Mouse (Mus musculus) adrenal gland, adult 8-10 months (tissue): ENCODE measurements around the gene Id3. TPM values are rescaled to one million over a fixed set of nuclear protein-coding genes. Genes with fewer than 3 reads are reported as not detected.

ENCODE experiments used
- DNase-seq: peaks from one replicate; pipeline ENCODE4 v3.0.0; 2022
- total RNA-seq, 4 experiments: library from RNA; stranded (reverse); gene quantifications; 2 replicates each; pipeline ENCODE4 v1.2.4; 2022

Id3 gene
- total RNA-seq, 4 experiments from 2014 or later: 58.3 to 76.8 (median 73.8) TPM

DNA sequence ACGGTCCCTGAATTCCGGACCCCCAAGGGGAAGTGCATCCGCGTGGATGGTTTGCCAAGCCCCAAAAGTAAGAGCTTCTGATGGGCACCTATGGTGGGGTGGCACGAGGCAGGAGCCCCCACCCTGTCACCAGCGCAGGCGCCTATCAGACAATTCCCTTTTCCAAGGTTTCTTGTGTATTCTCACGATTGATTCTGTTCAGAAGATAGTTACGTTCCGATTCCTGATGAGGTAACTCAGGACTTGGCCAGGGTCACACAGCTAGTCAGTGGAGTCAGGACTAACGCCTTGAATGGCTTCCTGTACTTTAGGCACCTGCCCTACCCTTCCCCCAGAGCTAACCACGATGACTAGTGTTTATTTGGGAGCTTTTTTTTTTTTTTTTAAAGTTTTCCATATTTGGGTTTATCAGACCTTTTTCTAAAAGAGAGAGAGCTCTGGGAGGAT lies 35.2 kb downstream of the Id3 start:
- DNase-seq: no peak

DNA sequence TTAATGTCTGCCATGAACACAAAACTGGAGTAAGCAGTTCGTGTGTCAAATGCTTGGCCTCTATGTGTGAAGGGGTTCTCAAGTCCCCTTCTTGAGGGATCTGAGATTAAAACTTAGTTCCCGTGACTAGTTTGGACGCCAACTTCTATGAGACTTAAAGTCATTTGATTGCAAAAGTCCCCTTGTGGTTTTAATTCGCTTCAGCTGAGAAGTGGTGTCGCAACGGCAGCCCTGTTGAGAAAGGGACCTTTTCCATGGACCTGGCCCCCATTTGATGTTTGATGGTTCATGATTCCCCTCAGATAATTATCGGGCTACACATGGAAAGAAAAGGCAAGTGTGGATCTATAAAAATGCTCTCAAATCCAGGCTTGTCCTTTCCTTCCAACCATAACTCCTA lies 36.2 kb downstream of the Id3 start:
- no peak for DNase-seq

DNA sequence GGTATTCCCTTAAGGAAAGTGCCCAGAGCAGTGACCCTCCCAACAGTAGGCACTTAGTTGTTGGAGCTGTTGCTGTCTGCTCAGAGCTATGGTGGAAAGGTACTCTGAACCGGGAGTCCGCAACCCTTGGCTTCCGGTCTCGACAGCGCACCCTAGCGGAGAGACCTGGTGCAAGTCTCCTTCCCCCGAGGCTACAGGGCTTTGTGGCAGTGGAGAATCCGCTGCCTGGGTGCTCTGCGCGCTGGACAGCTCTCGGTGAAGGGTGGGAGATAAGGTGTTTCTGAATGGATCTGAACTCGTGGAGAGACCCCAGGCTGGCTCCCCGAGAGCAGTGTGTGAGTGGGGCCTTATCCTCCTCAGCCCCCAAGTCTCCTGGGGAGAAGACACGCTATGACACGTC lies 36.7 kb downstream of the Id3 start:
- peak; percentile 74 for DNase-seq

DNA sequence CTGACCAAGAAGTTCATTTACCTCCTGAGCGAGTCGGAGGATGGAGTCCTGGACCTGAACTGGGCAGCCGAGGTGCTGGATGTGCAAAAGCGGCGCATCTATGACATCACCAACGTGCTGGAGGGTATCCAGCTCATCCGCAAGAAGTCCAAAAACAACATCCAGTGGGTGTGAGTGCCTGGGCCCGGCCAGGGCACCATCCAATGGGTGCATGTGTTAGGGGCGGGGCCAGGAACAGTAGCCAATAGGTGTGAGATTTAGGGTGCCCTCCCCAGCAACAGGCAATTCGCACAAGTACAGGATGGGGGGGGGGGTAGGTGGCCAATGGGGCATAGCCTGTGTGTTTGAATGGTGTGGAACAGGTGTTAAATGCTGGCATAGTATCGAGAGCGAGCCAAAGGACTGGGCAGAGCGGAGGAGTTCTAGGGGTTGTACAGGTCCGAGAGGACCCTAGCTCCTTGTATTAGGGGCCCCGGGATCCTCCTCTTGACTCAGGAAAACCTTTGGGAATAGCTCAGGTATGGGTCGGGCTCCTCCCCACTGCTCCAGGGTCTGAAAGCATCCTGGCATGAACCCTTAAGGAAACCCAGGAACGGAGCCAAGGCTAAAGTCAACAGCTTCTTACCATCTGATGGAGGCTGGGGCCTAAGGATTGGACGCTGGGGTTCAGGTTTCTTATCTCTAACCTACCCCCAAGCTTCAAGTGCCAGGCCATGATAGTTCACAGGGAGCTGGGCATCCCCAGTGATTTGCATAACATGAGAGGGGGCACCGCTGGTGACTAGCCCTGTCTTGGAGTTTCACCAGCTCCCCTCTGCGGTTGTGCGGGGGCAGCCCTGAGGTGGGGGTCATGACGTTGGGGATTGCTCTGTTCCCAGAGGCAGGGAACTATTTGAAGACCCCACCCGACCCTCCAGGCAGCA lies 37.4 kb downstream of the Id3 start:
- peak; percentile 93 for DNase-seq

DNA sequence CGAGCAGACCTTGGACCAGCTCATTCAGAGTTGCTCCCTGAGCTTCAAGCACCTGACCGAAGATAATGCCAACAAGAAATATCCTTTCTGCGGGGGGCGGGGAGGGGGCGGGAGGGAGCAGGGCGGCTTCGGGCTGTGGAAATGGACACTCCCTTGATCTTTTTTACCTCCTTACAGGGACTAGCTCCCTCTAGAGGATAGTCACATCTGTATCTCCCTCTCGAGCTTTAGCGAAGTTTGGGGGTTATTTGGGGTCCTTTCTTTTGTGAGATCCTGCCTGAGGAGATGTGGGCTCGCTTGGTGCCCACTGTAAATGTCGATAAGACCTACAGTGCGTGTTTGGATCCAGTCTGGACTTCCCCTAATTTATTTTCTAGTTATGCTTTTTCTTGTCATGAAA lies 38.1 kb downstream of the Id3 start:
- no peak for DNase-seq

DNA sequence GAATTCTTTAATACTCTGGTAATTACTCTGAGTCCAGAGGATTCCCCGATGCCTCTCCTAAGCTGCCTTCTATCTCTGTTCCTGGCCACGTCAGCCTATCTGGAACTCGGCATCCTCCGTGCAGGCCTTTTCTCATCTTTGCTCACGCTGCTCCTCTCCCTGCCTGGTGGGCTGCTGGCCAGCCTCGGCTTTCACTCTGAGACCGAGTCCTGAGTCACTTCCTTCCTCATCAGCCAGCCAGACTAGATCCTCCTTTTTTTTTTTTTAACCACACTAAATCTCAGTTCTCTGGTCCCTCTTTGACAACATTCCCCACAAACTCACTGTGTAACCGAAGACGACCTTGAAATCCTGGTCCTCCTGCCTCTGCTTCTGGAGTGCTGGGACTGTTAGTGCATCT lies 42.1 kb downstream of the Id3 start:
- DNase-seq: no peak

DNA sequence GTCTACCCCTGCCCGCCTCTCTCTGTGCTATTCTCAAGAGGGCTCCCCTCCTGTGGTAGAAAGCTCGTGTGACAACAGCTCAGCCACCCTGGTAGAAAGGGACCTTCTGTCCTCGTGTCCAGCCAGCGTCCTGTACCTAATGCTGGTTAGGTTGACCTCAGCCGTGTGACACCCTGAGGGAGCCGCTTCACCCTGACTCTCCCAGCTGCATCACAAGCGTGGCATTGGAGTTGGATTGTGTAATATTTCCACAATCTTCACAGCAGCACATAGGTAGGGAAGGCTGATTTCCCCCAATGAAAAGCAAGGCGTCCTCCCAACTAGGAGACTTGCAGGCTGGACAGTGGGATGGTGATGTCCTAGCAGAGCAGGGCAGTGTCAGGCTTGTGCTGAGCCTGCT lies 43.0 kb downstream of the Id3 start:
- no peak for DNase-seq

DNA sequence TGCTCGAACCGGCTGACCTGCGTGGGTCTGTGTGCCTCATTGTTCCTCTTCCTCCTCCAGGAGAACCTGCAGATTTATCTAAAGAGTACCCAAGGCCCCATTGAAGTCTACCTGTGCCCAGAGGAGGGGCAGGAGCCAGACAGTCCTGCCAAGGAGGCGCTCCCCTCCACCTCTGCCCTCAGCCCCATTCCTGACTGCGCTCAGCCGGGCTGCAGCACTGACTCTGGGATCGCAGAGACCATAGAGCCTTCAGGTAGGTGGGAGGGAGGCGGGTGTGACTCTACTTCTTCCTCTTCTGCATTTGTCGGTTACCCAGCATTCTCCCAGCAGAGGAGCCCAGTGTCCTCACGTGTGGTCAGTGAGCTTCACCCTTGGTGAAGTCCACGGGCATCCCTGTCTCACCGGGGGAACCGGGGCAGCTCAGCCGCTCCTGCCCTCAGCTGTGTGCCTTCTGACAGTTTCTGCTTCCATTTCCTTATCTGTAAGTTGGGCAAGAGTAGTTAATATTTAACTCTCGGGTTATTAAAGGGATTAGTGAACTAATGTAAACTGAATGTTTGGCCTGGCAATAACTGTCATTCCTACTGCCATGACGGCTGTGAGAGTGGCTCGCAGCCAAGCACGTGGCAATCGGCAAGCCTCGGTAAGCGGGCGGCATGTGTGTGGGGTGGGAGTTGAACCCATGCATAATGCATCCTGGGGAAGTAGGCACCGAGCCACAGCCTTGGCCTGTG lies 43.6 kb downstream of the Id3 start:
- DNase-seq: no peak

DNA sequence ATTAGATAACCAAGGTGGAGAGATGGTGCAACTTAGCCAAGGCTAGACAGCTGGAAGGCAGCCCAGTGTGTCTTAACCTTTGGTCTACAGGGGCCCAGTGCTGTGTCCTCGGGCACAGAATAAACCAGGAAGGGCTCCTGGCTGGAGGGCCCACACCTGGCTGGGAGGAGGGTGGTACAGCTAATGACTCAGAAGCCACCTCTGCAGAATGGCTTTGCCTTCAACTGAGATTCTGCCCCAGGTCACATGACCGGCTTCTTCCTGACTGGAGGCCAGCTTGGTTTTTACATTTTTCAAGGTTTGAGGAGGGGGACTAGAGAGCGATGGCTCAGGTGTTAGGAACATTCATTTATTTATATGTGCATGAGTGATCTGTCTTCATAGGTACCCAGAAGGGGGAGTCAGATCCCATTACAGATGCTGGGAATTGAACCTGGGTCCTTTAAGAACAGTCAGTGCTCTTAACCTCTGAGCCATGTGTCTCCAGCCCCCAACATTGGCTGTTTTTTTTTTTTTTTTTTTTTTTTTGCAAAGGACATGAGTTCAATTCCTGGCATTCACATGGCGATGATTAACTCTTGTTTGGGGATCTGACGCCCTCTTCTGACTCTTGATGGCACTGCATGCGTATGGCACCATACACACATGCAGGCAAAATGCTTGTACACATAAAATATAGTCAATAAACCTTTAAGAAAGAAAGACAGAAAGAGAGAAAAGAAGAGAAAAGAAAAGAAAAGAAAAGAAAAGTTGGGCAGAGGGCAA lies 45.9 kb downstream of the Id3 start:
- DNase-seq: no peak

DNA sequence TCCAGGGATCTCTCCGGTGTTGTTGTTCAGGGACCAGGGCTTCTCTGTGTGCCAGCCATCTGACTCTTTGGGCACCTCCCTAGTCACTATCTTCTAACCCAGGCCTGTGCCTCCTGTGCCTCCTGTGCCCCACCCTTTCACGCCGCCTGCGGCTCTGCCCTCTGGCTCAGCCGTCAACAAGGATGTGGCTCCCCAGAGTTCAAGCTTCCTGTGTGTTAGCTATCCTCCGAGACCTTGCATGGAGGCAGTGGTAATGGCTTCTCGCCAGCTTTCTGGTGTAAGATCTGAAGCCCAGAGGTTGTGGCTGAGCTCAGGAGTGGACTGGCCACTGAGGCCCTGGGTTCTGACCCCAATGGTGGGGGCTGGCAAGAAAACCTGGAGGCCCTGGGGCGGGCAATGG lies 46.6 kb downstream of the Id3 start:
- DNase-seq: no peak

DNA sequence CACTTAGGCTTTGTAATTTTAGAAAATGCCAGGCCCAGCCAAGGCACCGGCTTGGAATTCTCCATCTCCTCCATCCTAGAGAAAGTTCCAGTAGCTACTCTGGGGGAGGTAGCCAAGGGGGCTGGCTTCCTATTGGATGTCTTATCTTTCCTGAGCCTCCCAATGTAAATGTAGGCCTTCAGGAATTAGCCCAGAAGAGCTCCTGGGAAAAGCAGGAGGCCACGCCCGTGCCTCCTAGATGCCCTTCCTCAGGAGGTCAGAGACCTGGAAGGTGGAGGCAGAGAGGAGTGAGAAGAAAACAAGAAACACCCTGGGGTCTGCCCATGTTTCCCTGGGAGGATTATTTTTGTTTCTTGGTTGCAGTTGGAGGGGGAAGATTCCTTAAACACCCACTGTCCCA lies 50.3 kb downstream of the Id3 start:
- DNase-seq: no peak

DNA sequence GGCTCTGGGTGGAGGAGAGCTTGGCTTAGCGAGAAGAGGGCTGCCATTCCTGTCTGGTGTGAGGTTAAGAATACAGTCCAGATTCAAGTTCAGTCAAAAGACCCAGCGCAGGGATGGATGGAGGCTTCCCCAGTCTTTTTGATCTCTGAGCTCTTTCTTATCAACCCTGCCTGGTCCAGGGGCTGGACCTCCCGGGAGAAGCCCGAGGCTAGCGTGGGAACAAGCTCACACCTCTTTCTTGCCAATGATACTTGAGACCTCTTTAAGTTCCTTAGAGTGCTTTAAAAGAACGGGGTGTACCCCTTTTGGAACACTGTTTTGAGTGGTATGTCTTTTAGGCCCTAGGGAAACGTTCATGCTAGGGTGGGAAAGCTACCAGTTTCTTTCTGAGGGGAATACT lies 51.7 kb downstream of the Id3 start:
- DNase-seq: no peak

Other genes starting within 250 kb of the Id3 start
- gene Cnr2, start 248.1 kb upstream of the Id3 start, total RNA-seq: 1 to 10 TPM; 2.2 to 3.6 (median 2.8) TPM
- 100 to 1,000 TPM in 3 of 4 experiments, 10 to 100 TPM in 1; 83.5 to 119 (median 106) TPM for gene Fuca1, start 222.8 kb upstream of the Id3 start, total RNA-seq
- gene Hmgcl, start 197.0 kb upstream of the Id3 start, total RNA-seq: 10 to 100 TPM; 51.7 to 68.6 (median 62.8) TPM
- gene Gale, start 179.8 kb upstream of the Id3 start, total RNA-seq: 10 to 100 TPM; 12.5 to 23.3 (median 22.5) TPM
- 10 to 100 TPM; 79.7 to 84.5 (median 81.6) TPM for gene Lypla2, start 170.9 kb upstream of the Id3 start, total RNA-seq
- 10 to 100 TPM; 31.8 to 51.8 (median 40.4) TPM for gene Pithd1, start 156.2 kb upstream of the Id3 start, total RNA-seq
- 10 to 100 TPM; 38.6 to 44.8 (median 43.9) TPM for gene Eloa, start 121.7 kb upstream of the Id3 start, total RNA-seq
- 100 to 1,000 TPM; 326 to 545 (median 424) TPM for gene Rpl11, start 90.1 kb upstream of the Id3 start, total RNA-seq
- gene E2f2, start 28.9 kb downstream of the Id3 start, total RNA-seq: 1 to 10 TPM; 2.6 to 3.6 (median 2.7) TPM
- gene Asap3, start 62.9 kb downstream of the Id3 start, total RNA-seq: 1 to 10 TPM; 2.5 to 4.9 (median 3.6) TPM
- 1 to 10 TPM; 1.7 to 2.2 (median 1.9) TPM for gene Tcea3, start 104.2 kb downstream of the Id3 start, total RNA-seq
- 10 to 100 TPM; 16.2 to 20.8 (median 18.1) TPM for gene Zfp46, start 141.2 kb downstream of the Id3 start, total RNA-seq
- 10 to 100 TPM; 71.9 to 94.0 (median 83.8) TPM for gene Hnrnpr, start 167.4 kb downstream of the Id3 start, total RNA-seq